Mouse (Mus musculus): ENCODE data around the gene Bmp7.

- TF ChIP-seq CTCF (IDR thresholded peaks at IDR 0.05; ENCODE audit: extremely low read depth, insufficient read length, insufficient replicate concordance, low read depth, low read length) (no peak), POLR2A (IDR thresholded peaks at IDR 0.05; ENCODE audit: low read depth, low read length) (no peak)
Measured at GRCm38 (mm10) chr2:172889222-172889621, 50.9 kb downstream of the Bmp7 start.

Measured in small intestine, adult 2 months (tissue).